Mouse (Mus musculus) embryonic facial prominence, embryonic 11.5 days (tissue): ENCODE measurements at regions not wholly inside any gene's neighbourhood (a gene's known extent, or its start where the extent isn't known, plus 50 kb on each side); places are given as distances from the start of the nearest gene placed in this dataset.

Source experiments
- ATAC-seq: fragments of 200-750 bp; cut with Nextera tagmentation; replicated peaks from 2 replicates; pipeline ENCODE4 v1.8.0; 2017; ENCODE audit warnings: low read depth; ENCODE audit not compliant: insufficient number of reproducible peaks, low FRiP score, low TSS enrichment
- DNase-seq: peaks from one replicate; pipeline ENCODE4 v3.0.0-alpha.2; 2015; ENCODE audit warnings: low spot score
- H3K27ac ChIP-seq: fragments of 300-500 bp; sonication (generic); replicated peaks from 2 replicates; pipeline ENCODE4 v1.5.1; 2014; ENCODE audit warnings: mild to moderate bottlenecking, low read depth, low read length, control low read depth
- H3K27me3 ChIP-seq: fragments of 300-500 bp; sonication (generic); 2 replicates; pipeline ENCODE4 v1.6.1; 2014; ENCODE audit warnings: mild to moderate bottlenecking, low read length, moderate library complexity, mixed read lengths; ENCODE audit not compliant: control insufficient read depth, insufficient read depth
- H3K36me3 ChIP-seq: fragments of 300-500 bp; sonication (generic); replicated peaks from 2 replicates; pipeline ENCODE4 v1.6.1; 2014; ENCODE audit warnings: low read depth, mild to moderate bottlenecking, low read length, moderate library complexity, mixed read lengths; ENCODE audit not compliant: control insufficient read depth, insufficient read depth
- H3K4me1 ChIP-seq: fragments of 300-500 bp; sonication (generic); 2 replicates; pipeline ENCODE4 v1.6.1; 2014; ENCODE audit warnings: low read length, mixed read lengths; ENCODE audit not compliant: control insufficient read depth, insufficient read depth
- H3K4me2 ChIP-seq: fragments of 300-500 bp; sonication (generic); 2 replicates; pipeline ENCODE4 v1.6.1; 2014; ENCODE audit warnings: low read depth, mild to moderate bottlenecking, control low read depth, low read length, moderate library complexity
- H3K4me3 ChIP-seq: fragments of 300-500 bp; sonication (generic); 2 replicates; pipeline ENCODE4 v1.5.1; 2014; ENCODE audit warnings: low read depth, low read length, control low read depth
- H3K9ac ChIP-seq: fragments of 300-500 bp; sonication (generic); replicated peaks from 2 replicates; pipeline ENCODE4 v1.6.1; 2014; ENCODE audit warnings: mild to moderate bottlenecking, control low read depth, low read length
- H3K9me3 ChIP-seq: fragments of 300-500 bp; sonication (generic); replicated peaks from 2 replicates; pipeline ENCODE4 v1.6.1; 2016; ENCODE audit warnings: mild to moderate bottlenecking, low read length, inconsistent platforms, mixed read lengths; ENCODE audit not compliant: control insufficient read depth
- WGBS: fragments of 180-500 bp; shearing (Covaris S2); extraction: QIAGEN DNeasy Blood & Tissue Kit; methylation state at CpG from one replicate; pipeline ENCODE4 v1.1.7; 2014; 5-methylcytosine and 5-hydroxymethylcytosine counted together

GRCm38 (mm10) chr17:9926308-9926707, 256.8 kb upstream of the Pabpc6 start:
- no peak overlapping the region for H3K27ac ChIP-seq
- no peaks in the 10 kb centered on the region for H3K4me1 ChIP-seq
- ATAC-seq (no peak), DNase-seq (no peak)
- H3K4me2 ChIP-seq: no peak overlapping the region
- H3K4me3 ChIP-seq: no peak overlapping the region
- no peaks in the 10 kb centered on the region for H3K36me3 ChIP-seq
- H3K27me3 ChIP-seq: no peaks in the 10 kb centered on the region
- no peaks in the 10 kb centered on the region for H3K9me3 ChIP-seq
- no peak overlapping the region for H3K9ac ChIP-seq
- WGBS: 72% methylated on average over 4 of the region's 4 CpGs

DNA sequence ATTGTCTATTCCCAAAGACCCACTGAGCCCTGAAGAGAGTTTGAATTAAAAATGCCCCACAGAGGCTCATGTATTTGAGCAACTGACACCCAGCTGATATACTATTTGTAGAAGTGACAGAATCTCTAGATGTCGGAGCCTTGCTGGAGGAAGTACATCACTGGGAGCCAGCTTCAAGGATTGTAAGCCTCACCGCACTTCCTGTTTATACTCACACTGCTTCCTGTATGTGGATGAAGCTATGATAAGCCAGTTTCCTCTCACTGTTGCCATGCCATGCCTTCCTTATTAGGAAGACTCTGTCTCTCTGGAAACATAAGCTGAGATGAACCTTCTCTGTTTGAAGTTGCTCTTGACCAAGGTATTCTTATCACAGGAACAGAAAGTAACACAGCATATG, 251.8 kb upstream of the Pabpc6 start:
- Histone ChIP-seq H3K36me3 (no peaks in the 10 kb centered on the region), H3K4me1 (no peaks in the 10 kb centered on the region), H3K4me3 (no peak overlapping the region), H3K27me3 (no peaks in the 10 kb centered on the region), H3K4me2 (no peak overlapping the region), H3K9ac (no peak overlapping the region), H3K27ac (no peak overlapping the region), H3K9me3 (no peaks in the 10 kb centered on the region; the same call in 1 of the 2 replicates)
- ATAC-seq (no peak), DNase-seq (no peak)
- WGBS: 90% methylated on average over 2 of the region's 2 CpGs

GRCm38 (mm10) chr17:9917031-9917430, 247.5 kb upstream of the Pabpc6 start:
- Histone ChIP-seq H3K4me1 (no peaks in the 10 kb centered on the region), H3K36me3 (no peaks in the 10 kb centered on the region), H3K27me3 (no peaks in the 10 kb centered on the region), H3K4me2 (no peak overlapping the region), H3K4me3 (no peak overlapping the region), H3K9me3 (no peaks in the 10 kb centered on the region; the same call in 1 of the 2 replicates), H3K27ac (no peak overlapping the region), H3K9ac (no peak overlapping the region)
- ATAC-seq (no peak), DNase-seq (no peak)
- WGBS: 37% methylated on average over 2 of the region's 2 CpGs

- no peak overlapping the region for H3K4me2 ChIP-seq
- no peak overlapping the region for H3K27ac ChIP-seq
- H3K27me3 ChIP-seq: no peaks in the 10 kb centered on the region
- no peak for ATAC-seq
- H3K36me3 ChIP-seq: no peaks in the 10 kb centered on the region
- WGBS: 86% methylated on average over 2 of the region's 2 CpGs
- H3K9me3 ChIP-seq: no peaks in the 10 kb centered on the region
- DNase-seq: no peak
- no peak overlapping the region for H3K9ac ChIP-seq
- H3K4me3 ChIP-seq: no peak overlapping the region
- no peaks in the 10 kb centered on the region for H3K4me1 ChIP-seq
These were observed 241.3 kb upstream of the Pabpc6 start for GRCm38 (mm10) chr17:9910856-9911255.

DNA sequence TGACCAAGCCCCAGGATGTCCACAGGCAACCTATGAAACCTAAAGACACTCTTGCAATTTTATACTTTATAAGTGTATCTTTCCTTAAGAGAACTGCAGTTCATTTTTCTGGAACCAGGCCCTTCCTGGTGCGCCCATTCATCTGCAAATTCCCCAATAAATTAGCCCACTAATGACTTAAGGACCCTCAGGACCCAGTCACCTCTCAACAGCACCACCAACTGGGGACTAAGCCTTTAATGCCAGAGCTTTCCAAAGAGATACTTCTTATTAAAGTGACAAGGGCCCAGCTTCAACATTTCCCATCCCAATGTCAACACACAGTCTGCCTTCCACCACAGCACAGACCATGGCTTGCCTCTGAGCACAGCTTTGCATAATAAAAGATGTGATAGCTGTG, 237.6 kb upstream of the Pabpc6 start:
- ATAC-seq (no peak), DNase-seq (no peak)
- Histone ChIP-seq H3K27me3 (no peaks in the 10 kb centered on the region), H3K4me3 (no peak overlapping the region), H3K4me1 (peaks cover 3% of the 10 kb centered on the region; the same call in 1 of the 2 replicates), H3K27ac (no peak overlapping the region), H3K9me3 (no peaks in the 10 kb centered on the region), H3K4me2 (no peak overlapping the region), H3K9ac (no peak overlapping the region), H3K36me3 (no peaks in the 10 kb centered on the region)
- 40% methylated on average over 1 of the region's 1 CpGs for WGBS

- Histone ChIP-seq H3K4me1 (peaks cover 3% of the 10 kb centered on the region; the same call in 1 of the 2 replicates), H3K4me3 (0 out of 2 replicates have a peak overlapping the region, but pooled peaks have one; percentile 9), H3K9ac (peak overlapping the region; percentile 25; the same call in 1 of the 2 replicates), H3K36me3 (no peaks in the 10 kb centered on the region), H3K27me3 (no peaks in the 10 kb centered on the region), H3K27ac (no peak overlapping the region; the same call in 1 of the 2 replicates), H3K4me2 (peak overlapping the region; percentile 37), H3K9me3 (no peaks in the 10 kb centered on the region)
- peak; percentile 83 for DNase-seq
- peak; percentile 74 for ATAC-seq
- WGBS: 2% methylated on average over 12 of the region's 12 CpGs
These were observed 236.3 kb upstream of the Pabpc6 start for GRCm38 (mm10) chr17:9905501-9906462.

GRCm38 (mm10) chr17:9904525-9904991, 235.0 kb upstream of the Pabpc6 start:
- DNase-seq (no peak), ATAC-seq (0 out of 2 replicates have a peak, but pooled peaks have one; percentile 10)
- no peak overlapping the region for H3K4me3 ChIP-seq
- no peaks in the 10 kb centered on the region for H3K9me3 ChIP-seq
- peaks cover 3% of the 10 kb centered on the region; the same call in 1 of the 2 replicates for H3K4me1 ChIP-seq
- H3K36me3 ChIP-seq: no peaks in the 10 kb centered on the region
- H3K27ac ChIP-seq: no peak overlapping the region
- H3K9ac ChIP-seq: no peak overlapping the region
- H3K4me2 ChIP-seq: no peak overlapping the region
- 25% methylated on average over 6 of the region's 6 CpGs for WGBS
- H3K27me3 ChIP-seq: no peaks in the 10 kb centered on the region

- no peak for DNase-seq
- Histone ChIP-seq H3K9ac (no peak overlapping the region), H3K4me1 (peaks cover 3% of the 10 kb centered on the region; the same call in 1 of the 2 replicates), H3K4me2 (no peak overlapping the region), H3K27me3 (no peaks in the 10 kb centered on the region), H3K4me3 (no peak overlapping the region), H3K27ac (no peak overlapping the region), H3K36me3 (no peaks in the 10 kb centered on the region), H3K9me3 (no peaks in the 10 kb centered on the region)
- no peak for ATAC-seq
- WGBS: 44% methylated on average over 4 of the region's 4 CpGs
These were observed 233.8 kb upstream of the Pabpc6 start for GRCm38 (mm10) chr17:9903313-9903712.
